Mouse (Mus musculus) hindbrain, embryonic 12.5 days (tissue): ENCODE measurements around the gene Depdc5. TPM values are rescaled to one million over a fixed set of nuclear protein-coding genes. Genes with fewer than 3 reads are reported as not detected.

Experiments
- ATAC-seq: fragments of 200-750 bp; cut with Nextera tagmentation; 2 replicates; pipeline ENCODE4 v1.8.0; 2017; ENCODE audit warnings: moderate TSS enrichment; ENCODE audit not compliant: low FRiP score
- H3K27ac ChIP-seq: fragments of 300-500 bp; sonication (generic); 2 replicates; pipeline ENCODE4 v1.5.1; 2016; ENCODE audit warnings: mild to moderate bottlenecking
- H3K27me3 ChIP-seq: fragments of 300-500 bp; sonication (generic); 2 replicates; pipeline ENCODE4 v1.6.1; 2016; ENCODE audit warnings: mild to moderate bottlenecking
- H3K36me3 ChIP-seq: fragments of 300-500 bp; sonication (generic); 2 replicates; pipeline ENCODE4 v1.6.1; 2016; ENCODE audit warnings: mild to moderate bottlenecking
- H3K4me1 ChIP-seq: fragments of 300-500 bp; sonication (generic); 2 replicates; pipeline ENCODE4 v1.6.1; 2016
- H3K4me2 ChIP-seq: fragments of 300-500 bp; sonication (generic); replicated peaks from 2 replicates; pipeline ENCODE4 v1.6.1; 2016; ENCODE audit warnings: mild to moderate bottlenecking
- H3K4me3 ChIP-seq: fragments of 300-500 bp; sonication (generic); 2 replicates; pipeline ENCODE4 v1.5.1; 2016; ENCODE audit warnings: mild to moderate bottlenecking
- H3K9ac ChIP-seq: fragments of 300-500 bp; sonication (generic); 2 replicates; pipeline ENCODE4 v1.6.1; 2016; ENCODE audit warnings: mild to moderate bottlenecking, moderate library complexity
- H3K9me3 ChIP-seq: fragments of 300-500 bp; sonication (generic); replicated peaks from 2 replicates; pipeline ENCODE4 v1.6.1; 2016; ENCODE audit warnings: mild to moderate bottlenecking
- WGBS: fragments of 180-500 bp; shearing (Covaris S2); methylation state at CpG from one replicate; pipeline ENCODE4 v1.1.7; 2016; 5-methylcytosine and 5-hydroxymethylcytosine counted together
- polyA plus RNA-seq: library from polyadenylated mRNA; unstranded; fragments of >200 nt; fragmentation: Nextera tagmentation; extraction: Ambion mirVana; gene quantifications from 2 replicates; pipeline ENCODE4 v1.2.1, GENCODE M21; 2016

The Depdc5 gene
- polyA plus RNA-seq, 1 experiment from 2014 or later = 40.3 TPM

DNA sequence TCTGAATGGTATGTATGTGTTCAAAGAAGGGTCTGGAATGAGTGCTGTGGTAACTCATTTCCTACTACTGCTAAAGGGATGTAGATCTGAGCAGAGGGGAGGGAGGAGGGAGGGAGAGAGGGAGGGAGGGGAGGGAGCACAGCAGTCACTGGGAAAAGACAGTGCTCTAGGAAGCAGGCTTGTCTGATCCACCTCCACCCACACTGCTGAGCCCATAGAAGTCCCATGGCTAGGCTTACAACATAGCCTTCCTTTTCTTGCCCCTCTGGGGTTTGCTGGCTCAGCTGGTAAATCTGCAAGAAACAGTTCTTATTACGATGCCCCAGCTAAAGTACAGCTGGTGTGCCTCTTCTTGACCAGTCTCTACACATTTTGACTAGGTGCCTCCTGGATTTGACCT is 124.4 kb downstream of the Depdc5 start:
- Histone ChIP-seq H3K27ac (no peak overlapping the region), H3K36me3 (peaks cover 31% of the 10 kb centered on the region), H3K27me3 (no peaks in the 10 kb centered on the region), H3K4me2 (no peak overlapping the region), H3K9me3 (no peaks in the 10 kb centered on the region), H3K4me3 (no peak overlapping the region), H3K9ac (no peak overlapping the region), H3K4me1 (peaks cover 3% of the 10 kb centered on the region; the same call in 1 of the 2 replicates)
- ATAC-seq = peak; percentile 75
- 83% methylated on average over 1 of the region's 1 CpGs for WGBS

DNA sequence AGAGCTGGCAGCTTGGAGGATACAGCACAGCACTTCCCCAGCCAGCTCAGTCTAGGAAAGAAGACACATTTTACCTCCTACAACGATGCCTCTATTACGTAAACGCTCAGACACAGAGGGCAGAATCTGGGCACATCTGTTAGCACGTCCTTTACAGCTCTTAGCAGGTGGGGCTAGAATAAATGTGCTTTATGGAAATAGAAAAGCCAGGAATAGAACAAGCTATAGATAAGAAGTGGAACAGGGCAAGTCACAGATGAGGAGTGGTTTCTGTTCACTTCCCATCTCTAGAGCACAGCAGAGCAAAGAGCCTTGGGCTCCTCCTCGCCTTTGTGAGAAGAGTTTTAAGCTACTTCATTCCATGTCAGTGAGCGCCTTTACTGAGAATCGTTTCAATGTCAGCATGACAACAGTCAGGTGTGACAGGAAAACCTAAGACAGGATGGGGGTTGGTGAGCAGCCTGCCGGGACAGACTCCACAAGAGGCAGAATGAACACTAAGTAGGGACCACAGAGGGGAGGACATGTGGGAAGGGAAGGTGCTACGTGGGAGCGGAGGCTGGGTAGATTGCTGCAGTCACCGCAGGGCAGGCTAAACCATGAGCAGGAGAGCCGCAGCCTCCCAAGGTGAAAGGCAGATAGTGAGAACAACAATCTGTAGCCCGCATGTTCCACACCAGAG is 126.6 kb downstream of the Depdc5 start:
- Histone ChIP-seq H3K4me2 (no peak overlapping the region), H3K27ac (no peak overlapping the region), H3K27me3 (no peaks in the 10 kb centered on the region), H3K36me3 (peaks cover 13% of the 10 kb centered on the region), H3K4me3 (no peak overlapping the region), H3K9ac (no peak overlapping the region), H3K4me1 (peaks cover 3% of the 10 kb centered on the region; the same call in 1 of the 2 replicates), H3K9me3 (no peaks in the 10 kb centered on the region)
- 87% methylated on average over 13 of the region's 13 CpGs for WGBS
- ATAC-seq = no peak

DNA sequence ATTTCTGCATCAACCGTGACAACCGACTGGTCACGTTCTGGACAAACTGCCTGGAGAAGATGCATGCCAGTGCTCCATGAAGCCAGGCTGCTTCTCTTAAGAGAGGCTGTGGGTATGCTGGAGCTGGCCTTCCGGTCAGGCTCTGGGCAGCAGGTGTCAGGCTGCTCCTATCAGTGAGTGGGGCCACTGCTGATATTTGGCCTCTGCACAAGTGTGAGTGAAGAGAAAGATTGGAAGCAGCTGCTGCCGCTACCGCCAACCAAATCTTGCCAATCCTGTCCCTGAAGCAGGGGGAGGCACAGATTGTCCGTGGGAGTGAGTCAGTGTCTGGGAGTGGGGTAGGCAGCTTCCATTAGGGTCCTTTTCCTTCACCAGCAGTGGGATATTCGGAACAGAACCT is 127.7 kb downstream of the Depdc5 start:
- Histone ChIP-seq H3K36me3 (peaks cover 13% of the 10 kb centered on the region), H3K4me2 (no peak overlapping the region), H3K9me3 (no peaks in the 10 kb centered on the region), H3K27me3 (no peaks in the 10 kb centered on the region), H3K9ac (no peak overlapping the region), H3K4me1 (peaks cover 3% of the 10 kb centered on the region; the same call in 1 of the 2 replicates), H3K27ac (no peak overlapping the region), H3K4me3 (no peak overlapping the region)
- no peak for ATAC-seq
- 83% methylated on average over 8 of the region's 8 CpGs for WGBS

DNA sequence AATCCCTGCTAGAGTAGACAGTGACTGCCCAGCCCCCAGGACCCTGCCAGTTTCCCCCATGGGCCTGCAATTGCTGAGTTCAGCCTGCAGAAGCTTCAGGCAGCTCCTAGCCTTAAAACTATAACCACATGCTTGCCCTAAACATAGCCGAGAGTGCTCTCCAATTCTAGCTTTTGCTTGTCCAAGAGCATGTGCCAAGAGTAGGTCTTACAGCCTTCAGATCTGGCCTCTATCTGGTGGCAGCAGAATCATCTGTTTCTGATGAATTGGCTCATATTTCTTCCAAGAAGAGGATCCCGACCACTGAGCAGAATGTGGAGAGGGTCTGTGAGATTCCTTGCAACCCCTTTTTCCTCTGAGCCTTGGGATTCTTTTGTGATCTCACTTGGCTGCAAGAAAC is 131.0 kb downstream of the Depdc5 start:
- ATAC-seq = no peak
- Histone ChIP-seq H3K9ac (no peak overlapping the region), H3K4me3 (no peak overlapping the region), H3K4me2 (no peak overlapping the region), H3K27me3 (no peaks in the 10 kb centered on the region), H3K27ac (no peak overlapping the region), H3K9me3 (no peaks in the 10 kb centered on the region), H3K36me3 (peaks cover 3% of the 10 kb centered on the region; the same call in 1 of the 2 replicates), H3K4me1 (peaks cover 5% of the 10 kb centered on the region; the same call in 1 of the 2 replicates)
- WGBS = 65% methylated on average over 2 of the region's 2 CpGs

DNA sequence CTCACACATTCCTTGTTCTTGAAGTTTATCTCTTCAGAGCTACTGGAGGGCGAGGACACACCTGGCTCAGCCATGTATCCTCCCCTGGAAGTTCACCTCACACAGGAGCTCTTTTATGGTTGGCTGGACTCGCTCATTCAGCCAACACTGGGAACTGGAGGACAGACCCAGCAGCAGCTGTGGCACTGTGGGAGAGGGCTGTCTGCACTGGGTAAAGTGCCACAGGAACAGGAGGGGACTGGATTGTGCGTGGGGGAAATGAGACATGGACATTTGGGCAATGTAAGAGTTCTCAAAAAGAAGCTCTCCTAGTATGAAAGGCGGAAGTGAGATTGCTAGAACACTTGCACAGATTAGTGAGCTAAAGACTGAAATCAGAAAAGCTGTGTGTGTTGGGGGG is 132.3 kb downstream of the Depdc5 start:
- Histone ChIP-seq H3K4me3 (no peak overlapping the region), H3K27me3 (no peaks in the 10 kb centered on the region), H3K9ac (no peak overlapping the region), H3K4me1 (peaks cover 5% of the 10 kb centered on the region; the same call in 1 of the 2 replicates), H3K27ac (no peak overlapping the region), H3K36me3 (peaks cover 3% of the 10 kb centered on the region; the same call in 1 of the 2 replicates), H3K4me2 (no peak overlapping the region), H3K9me3 (no peaks in the 10 kb centered on the region)
- ATAC-seq = no peak
- WGBS = 88% methylated on average over 4 of the region's 4 CpGs

DNA sequence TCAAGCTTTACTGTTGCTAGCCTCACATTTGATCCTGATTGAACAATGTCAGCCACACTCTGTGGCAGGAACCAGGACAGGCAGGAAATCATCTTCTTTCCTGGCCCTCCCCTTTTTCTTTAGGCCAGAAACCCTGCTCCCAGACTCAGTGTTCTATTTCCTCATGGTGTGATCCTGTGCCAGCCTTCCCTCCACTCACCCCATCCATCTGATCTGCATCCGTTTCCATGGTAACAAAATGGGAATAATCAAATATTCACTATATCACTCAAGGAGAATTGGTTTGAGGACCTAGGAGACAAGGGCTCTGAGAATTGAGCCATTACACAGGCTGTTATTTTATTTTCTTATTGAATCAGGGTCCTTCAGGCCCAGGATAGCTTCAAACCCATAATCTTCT is 133.1 kb downstream of the Depdc5 start:
- ATAC-seq = no peak; the same call in 1 of the 2 replicates
- H3K36me3 ChIP-seq = no peaks in the 10 kb centered on the region
- H3K4me3 ChIP-seq = no peak overlapping the region
- peaks cover 5% of the 10 kb centered on the region; the same call in 1 of the 2 replicates for H3K4me1 ChIP-seq
- WGBS = 89% methylated on average over 1 of the region's 1 CpGs
- no peak overlapping the region for H3K9ac ChIP-seq
- H3K27me3 ChIP-seq = no peaks in the 10 kb centered on the region
- no peaks in the 10 kb centered on the region for H3K9me3 ChIP-seq
- peak overlapping the region; percentile 23; the same call in 1 of the 2 replicates for H3K27ac ChIP-seq
- no peak overlapping the region for H3K4me2 ChIP-seq

DNA sequence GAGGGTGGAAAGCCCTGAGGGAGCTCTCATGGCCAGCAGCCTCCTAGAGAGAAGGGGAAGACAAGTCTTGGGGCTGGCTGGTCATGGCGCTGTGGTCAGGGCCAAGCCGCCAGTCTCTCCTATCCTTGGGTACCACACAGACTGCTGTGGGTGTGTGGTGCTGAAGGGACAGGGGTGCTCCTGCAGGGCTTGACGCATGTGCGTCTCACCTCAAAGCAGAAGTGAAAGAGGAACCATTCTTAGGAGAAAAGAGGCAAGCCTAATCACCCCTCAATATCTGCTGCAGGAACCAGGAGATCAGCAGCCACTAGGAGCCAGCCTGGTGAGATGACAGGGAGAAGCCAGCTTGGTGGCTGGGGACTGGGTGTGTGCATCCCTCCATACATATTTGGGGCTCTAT is 134.2 kb downstream of the Depdc5 start:
- ATAC-seq = no peak
- H3K27ac ChIP-seq = no peak overlapping the region
- 61% methylated on average over 4 of the region's 4 CpGs for WGBS
- H3K4me1 ChIP-seq = peaks cover 5% of the 10 kb centered on the region; the same call in 1 of the 2 replicates
- no peak overlapping the region for H3K4me3 ChIP-seq
- no peaks in the 10 kb centered on the region for H3K27me3 ChIP-seq
- no peak overlapping the region for H3K9ac ChIP-seq
- no peak overlapping the region for H3K4me2 ChIP-seq
- H3K9me3 ChIP-seq = no peaks in the 10 kb centered on the region
- H3K36me3 ChIP-seq = no peaks in the 10 kb centered on the region

DNA sequence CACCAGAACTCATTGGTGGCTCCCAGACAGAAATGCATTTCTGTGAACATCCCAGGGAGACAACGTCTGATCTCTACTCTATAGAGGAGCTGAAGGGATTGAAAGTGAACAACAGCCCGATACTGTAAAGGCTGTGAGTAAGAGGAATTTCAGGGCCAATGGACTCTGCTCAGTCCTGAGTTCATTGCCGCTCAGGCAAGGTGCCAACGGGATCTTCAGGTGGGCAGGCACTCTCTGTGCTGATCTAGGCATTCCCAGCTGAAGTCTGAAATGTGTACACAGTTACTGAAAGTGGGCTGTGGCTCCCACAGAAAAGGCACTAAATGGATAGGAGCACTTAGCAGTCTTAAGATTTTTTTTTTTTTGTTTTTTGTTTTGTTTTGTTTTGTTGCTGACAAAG is 135.3 kb downstream of the Depdc5 start:
- Histone ChIP-seq H3K4me2 (no peak overlapping the region), H3K27me3 (no peaks in the 10 kb centered on the region), H3K27ac (no peak overlapping the region), H3K9ac (no peak overlapping the region), H3K4me3 (no peak overlapping the region), H3K9me3 (no peaks in the 10 kb centered on the region), H3K36me3 (no peaks in the 10 kb centered on the region), H3K4me1 (peaks cover 5% of the 10 kb centered on the region; the same call in 1 of the 2 replicates)
- ATAC-seq = no peak
- WGBS = 87% methylated on average over 4 of the region's 4 CpGs

DNA sequence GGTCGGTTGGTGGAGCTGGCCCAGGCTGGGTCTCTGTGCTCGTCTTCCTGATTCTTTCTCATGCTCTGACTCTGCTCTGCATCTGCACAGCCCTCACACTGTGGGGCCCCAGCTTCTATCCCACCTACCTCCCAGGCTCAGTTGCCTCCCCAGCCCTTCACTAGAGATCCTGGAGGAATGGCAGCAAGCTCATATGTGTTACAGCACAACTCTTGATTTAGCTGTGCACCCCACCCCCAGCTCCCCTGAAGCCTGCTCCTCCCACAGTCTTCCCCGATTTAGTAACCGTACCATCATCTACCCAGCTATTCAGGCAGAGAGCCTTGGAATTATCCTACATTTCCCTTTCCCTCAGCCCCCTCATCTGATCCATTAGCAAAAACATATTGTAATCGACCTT is 137.6 kb downstream of the Depdc5 start:
- 88% methylated on average over 5 of the region's 5 CpGs for WGBS
- Histone ChIP-seq H3K27ac (no peak overlapping the region), H3K4me1 (peaks cover 13% of the 10 kb centered on the region), H3K9ac (no peak overlapping the region), H3K4me3 (no peak overlapping the region), H3K27me3 (no peaks in the 10 kb centered on the region), H3K36me3 (no peaks in the 10 kb centered on the region), H3K9me3 (no peaks in the 10 kb centered on the region), H3K4me2 (no peak overlapping the region)
- no peak for ATAC-seq

DNA sequence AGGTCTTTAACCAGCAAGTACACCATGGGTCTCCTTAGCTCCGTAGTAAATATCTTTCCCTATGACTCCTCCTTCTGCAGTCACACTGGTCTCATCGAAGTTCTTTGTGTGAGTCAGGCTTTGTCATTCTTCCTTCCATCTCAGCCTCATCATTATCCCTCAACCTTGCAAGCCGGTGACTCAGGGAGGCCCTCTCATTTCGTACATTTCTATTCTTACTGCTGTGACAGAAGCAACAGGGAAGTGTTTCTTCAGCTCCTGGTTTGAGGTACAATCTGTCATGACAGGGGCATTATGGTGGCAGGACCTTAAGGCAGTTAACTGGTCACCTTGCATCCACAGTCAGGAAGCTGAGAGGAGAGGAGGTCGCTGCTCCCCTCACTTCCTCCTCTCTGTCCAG is 139.3 kb downstream of the Depdc5 start:
- ATAC-seq = no peak
- peaks cover 17% of the 10 kb centered on the region for H3K4me1 ChIP-seq
- 85% methylated on average over 5 of the region's 5 CpGs for WGBS

DNA sequence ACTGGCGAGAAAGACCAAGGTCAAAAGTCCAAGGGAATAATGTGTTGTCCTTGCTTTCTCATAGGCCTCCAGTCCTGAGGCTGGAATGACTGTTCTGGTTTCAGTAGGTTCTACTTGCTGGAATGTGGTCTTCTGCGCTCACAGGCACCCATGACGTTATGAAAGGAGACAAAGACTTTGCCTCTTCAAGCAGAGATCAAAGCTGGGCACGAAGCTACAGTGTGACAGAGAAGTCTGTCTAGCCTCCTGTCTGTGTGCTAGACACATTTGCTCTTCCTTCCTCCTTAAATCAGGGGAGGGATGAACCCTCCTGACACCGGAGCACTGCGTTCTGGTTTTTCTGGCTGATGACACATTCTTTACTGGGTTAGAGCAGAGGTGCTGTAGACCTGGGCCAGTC is 140.0 kb downstream of the Depdc5 start:
- H3K4me3 ChIP-seq = no peak overlapping the region
- H3K9ac ChIP-seq = no peak overlapping the region
- H3K4me1 ChIP-seq = peaks cover 17% of the 10 kb centered on the region
- no peak overlapping the region for H3K4me2 ChIP-seq
- H3K27ac ChIP-seq = no peak overlapping the region
- H3K27me3 ChIP-seq = no peaks in the 10 kb centered on the region
- no peak for ATAC-seq
- 78% methylated on average over 6 of the region's 6 CpGs for WGBS
- H3K36me3 ChIP-seq = no peaks in the 10 kb centered on the region
- H3K9me3 ChIP-seq = no peaks in the 10 kb centered on the region

More for the DNA sequence above, 139.3 kb downstream of the Depdc5 start:
- no peaks in the 10 kb centered on the region for H3K27me3 ChIP-seq
- H3K27ac ChIP-seq = no peak overlapping the region
- no peaks in the 10 kb centered on the region for H3K36me3 ChIP-seq
- no peak overlapping the region for H3K9ac ChIP-seq
- H3K4me2 ChIP-seq = no peak overlapping the region
- no peak overlapping the region for H3K4me3 ChIP-seq
- H3K9me3 ChIP-seq = no peaks in the 10 kb centered on the region

DNA sequence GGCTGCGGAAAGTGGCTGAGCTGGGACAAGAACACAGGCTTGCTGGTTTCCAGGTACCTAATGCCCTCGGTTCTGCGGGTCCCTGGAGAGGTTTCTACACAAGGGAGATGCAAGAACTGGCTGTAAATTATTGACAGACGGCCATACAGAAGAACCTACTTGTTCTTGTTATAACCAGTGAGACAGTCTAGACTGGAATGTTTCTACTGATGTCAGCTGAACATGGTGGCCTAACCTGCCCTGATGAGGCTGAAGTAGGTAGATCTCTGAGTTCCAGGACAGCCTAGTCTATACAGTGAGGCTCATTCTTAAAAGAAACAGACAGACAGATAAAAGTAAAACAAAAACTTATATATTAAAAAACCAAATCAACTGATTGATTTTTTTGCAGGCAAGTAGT is 140.6 kb downstream of the Depdc5 start:
- Histone ChIP-seq H3K4me2 (no peak overlapping the region), H3K27me3 (no peaks in the 10 kb centered on the region), H3K9me3 (no peaks in the 10 kb centered on the region), H3K9ac (no peak overlapping the region), H3K4me3 (no peak overlapping the region), H3K4me1 (peaks cover 17% of the 10 kb centered on the region), H3K36me3 (no peaks in the 10 kb centered on the region), H3K27ac (no peak overlapping the region)
- 72% methylated on average over 4 of the region's 4 CpGs for WGBS
- ATAC-seq = no peak
